Mouse (Mus musculus) intestine, embryonic 14.5 days (tissue): ENCODE results near the gene Fat3. TPM values are rescaled to one million over a fixed set of nuclear protein-coding genes. Genes with fewer than 3 reads are reported as not detected.

Experiments
- ATAC-seq: fragments of 200-750 bp; cut with Nextera tagmentation; replicated peaks from 2 replicates; pipeline ENCODE4 v1.8.0; 2017; ENCODE audit warnings: low read depth, moderate number of reproducible peaks, moderate TSS enrichment, moderate library complexity; ENCODE audit not compliant: low FRiP score, low TSS enrichment
- DNase-seq: peaks from one replicate; pipeline ENCODE4 v3.0.0-alpha.2; 2018; ENCODE audit warnings: low spot score
- H3K27ac ChIP-seq: fragments of 300-500 bp; sonication (generic); 2 replicates; pipeline ENCODE4 v1.5.1; 2014; ENCODE audit warnings: low read depth, mild to moderate bottlenecking, control low read depth
- H3K27me3 ChIP-seq: fragments of 300-500 bp; sonication (generic); replicated peaks from 2 replicates; pipeline ENCODE4 v1.6.1; 2014; ENCODE audit warnings: low read length, control low read depth; ENCODE audit not compliant: control insufficient read depth, insufficient read depth
- H3K36me3 ChIP-seq: fragments of 300-500 bp; sonication (generic); 2 replicates; pipeline ENCODE4 v1.6.1; 2014; ENCODE audit warnings: low read length, control low read depth; ENCODE audit not compliant: control insufficient read depth, insufficient read depth
- H3K4me1 ChIP-seq: fragments of 300-500 bp; sonication (generic); replicated peaks from 2 replicates; pipeline ENCODE4 v1.6.1; 2014; ENCODE audit warnings: low read length, control low read depth, mixed read lengths; ENCODE audit not compliant: control insufficient read depth, insufficient read depth
- H3K4me2 ChIP-seq: fragments of 300-500 bp; sonication (generic); 2 replicates; pipeline ENCODE4 v1.6.1; 2014; ENCODE audit warnings: low read length
- H3K4me3 ChIP-seq: fragments of 300-500 bp; sonication (generic); 2 replicates; pipeline ENCODE4 v1.5.1; 2014; ENCODE audit warnings: low read depth, low read length, control low read depth, mixed read lengths
- H3K9ac ChIP-seq: fragments of 300-500 bp; sonication (generic); 2 replicates; pipeline ENCODE4 v1.6.1; 2014; ENCODE audit warnings: mild to moderate bottlenecking, low read length
- H3K9me3 ChIP-seq: fragments of 300-500 bp; sonication (generic); 2 replicates; pipeline ENCODE4 v1.6.1; 2016; ENCODE audit warnings: low read length, control low read depth; ENCODE audit not compliant: control insufficient read depth
- WGBS: fragments of 180-500 bp; shearing (Covaris S2); extraction: QIAGEN DNeasy Blood & Tissue Kit; methylation state at CpG from one replicate; pipeline ENCODE4 v1.1.7; 2014; 5-methylcytosine and 5-hydroxymethylcytosine counted together
- polyA plus RNA-seq: library from polyadenylated mRNA; unstranded; fragments of >200 nt; fragmentation: Nextera tagmentation; extraction: Ambion mirVana; gene quantifications from 2 replicates; pipeline ENCODE4 v1.2.1, GENCODE M21; 2014

The Fat3 gene
- polyA plus RNA-seq, 1 experiment from 2014 or later: 1.2 TPM

- H3K36me3 ChIP-seq: no peaks in the 10 kb centered on the region
- no peaks in the 10 kb centered on the region for H3K9me3 ChIP-seq
- H3K4me1 ChIP-seq: no peaks in the 10 kb centered on the region
- H3K27ac ChIP-seq: no peak overlapping the region
- ATAC-seq (no peak), DNase-seq (peak; percentile 20)
- no peak overlapping the region for H3K4me2 ChIP-seq
- no peaks in the 10 kb centered on the region for H3K27me3 ChIP-seq
- no peak overlapping the region for H3K4me3 ChIP-seq
- H3K9ac ChIP-seq: no peak overlapping the region
- 78% methylated on average over 2 of the region's 2 CpGs for WGBS
Observed at GRCm38 (mm10) chr9:15898112-15898511, 603.0 kb downstream of the Fat3 start.

- Histone ChIP-seq H3K9ac (no peak overlapping the region), H3K27me3 (no peaks in the 10 kb centered on the region), H3K27ac (no peak overlapping the region), H3K4me3 (no peak overlapping the region), H3K4me2 (no peak overlapping the region), H3K9me3 (no peaks in the 10 kb centered on the region), H3K36me3 (no peaks in the 10 kb centered on the region), H3K4me1 (no peaks in the 10 kb centered on the region)
- no peak for DNase-seq
- WGBS: 61% methylated on average over 5 of the region's 5 CpGs
- no peak for ATAC-seq
Observed at GRCm38 (mm10) chr9:15886756-15887155, 614.3 kb downstream of the Fat3 start.

GRCm38 (mm10) chr9:15880754-15881153 lies 620.3 kb downstream of the Fat3 start:
- H3K9me3 ChIP-seq: no peaks in the 10 kb centered on the region
- H3K36me3 ChIP-seq: no peaks in the 10 kb centered on the region
- DNase-seq (no peak), ATAC-seq (no peak)
- no peak overlapping the region for H3K4me3 ChIP-seq
- H3K27me3 ChIP-seq: no peaks in the 10 kb centered on the region
- no peak overlapping the region for H3K27ac ChIP-seq
- H3K4me2 ChIP-seq: no peak overlapping the region
- no peaks in the 10 kb centered on the region for H3K4me1 ChIP-seq
- no peak overlapping the region for H3K9ac ChIP-seq

GRCm38 (mm10) chr9:15880160-15880603 lies 620.9 kb downstream of the Fat3 start:
- ATAC-seq: peak; percentile 50; the same call in 1 of the 2 replicates
- Histone ChIP-seq H3K27me3 (no peaks in the 10 kb centered on the region), H3K9ac (no peak overlapping the region), H3K27ac (no peak overlapping the region), H3K9me3 (no peaks in the 10 kb centered on the region), H3K4me2 (no peak overlapping the region), H3K4me1 (no peaks in the 10 kb centered on the region), H3K4me3 (no peak overlapping the region), H3K36me3 (no peaks in the 10 kb centered on the region)
- WGBS: 38% methylated on average over 3 of the region's 3 CpGs
- DNase-seq: peak; percentile 64

- Histone ChIP-seq H3K9ac (no peak within 1 kb of the TSS), H3K27ac (no peak within 1 kb of the TSS), H3K27me3 (peaks cover 10% of the 10 kb centered on the region), H3K4me3 (no peak within 1 kb of the TSS), H3K9me3 (no peaks in the 10 kb centered on the region), H3K4me1 (no peaks in the 10 kb centered on the region), H3K36me3 (no peaks in the 10 kb centered on the region), H3K4me2 (no peak within 1 kb of the TSS)
- DNase-seq (no peak), ATAC-seq (no peak)
- WGBS: 50% methylated on average over 19 of the region's 19 CpGs
Observed at GRCm38 (mm10) chr9:15874506-15875160, 626.5 kb downstream of the Fat3 start, which contains the start of gene Mtnr1b. Gene Mtnr1b (minus strand): TSS chr9:15874556.

- WGBS: 62% methylated on average over 4 of the region's 4 CpGs
- Histone ChIP-seq H3K36me3 (no peaks in the 10 kb centered on the region), H3K9ac (no peak overlapping the region), H3K4me1 (no peaks in the 10 kb centered on the region), H3K27ac (no peak overlapping the region), H3K4me2 (no peak overlapping the region), H3K27me3 (peaks cover 10% of the 10 kb centered on the region), H3K9me3 (no peaks in the 10 kb centered on the region), H3K4me3 (no peak overlapping the region)
- ATAC-seq (no peak), DNase-seq (no peak)
Observed at GRCm38 (mm10) chr9:15870013-15870412, 631.1 kb downstream of the Fat3 start.

- H3K4me1 ChIP-seq: no peaks in the 10 kb centered on the region
- ATAC-seq: no peak
- H3K4me2 ChIP-seq: no peak overlapping the region
- H3K27me3 ChIP-seq: peaks cover 9% of the 10 kb centered on the region
- H3K27ac ChIP-seq: no peak overlapping the region
- no peaks in the 10 kb centered on the region for H3K36me3 ChIP-seq
- no peak overlapping the region for H3K9ac ChIP-seq
- no peaks in the 10 kb centered on the region for H3K9me3 ChIP-seq
- no peak overlapping the region for H3K4me3 ChIP-seq
- WGBS: 65% methylated on average over 4 of the region's 4 CpGs
- no peak for DNase-seq
Observed at GRCm38 (mm10) chr9:15869456-15869855, 631.6 kb downstream of the Fat3 start.

GRCm38 (mm10) chr9:15866280-15867072 lies 634.6 kb downstream of the Fat3 start:
- H3K9me3 ChIP-seq: no peaks in the 10 kb centered on the region
- 68% methylated on average over 10 of the region's 10 CpGs for WGBS

More at GRCm38 (mm10) chr9:15866280-15867072, 634.6 kb downstream of the Fat3 start:
- H3K4me3 ChIP-seq: no peak overlapping the region
- H3K27me3 ChIP-seq: no peaks in the 10 kb centered on the region
- H3K4me2 ChIP-seq: no peak overlapping the region
- no peak overlapping the region for H3K9ac ChIP-seq
- no peaks in the 10 kb centered on the region for H3K4me1 ChIP-seq
- no peak overlapping the region for H3K27ac ChIP-seq
- H3K36me3 ChIP-seq: no peaks in the 10 kb centered on the region
- ATAC-seq: no peak
- no peak for DNase-seq
